Mouse (Mus musculus): ENCODE data around the gene Smg7. TPM values are rescaled to one million over a fixed set of nuclear protein-coding genes. Genes with fewer than 3 reads are reported as not detected.

The Smg7 gene
- total and polyA plus RNA-seq, 2 experiments = 13.8 to 21.8 TPM

DNA sequence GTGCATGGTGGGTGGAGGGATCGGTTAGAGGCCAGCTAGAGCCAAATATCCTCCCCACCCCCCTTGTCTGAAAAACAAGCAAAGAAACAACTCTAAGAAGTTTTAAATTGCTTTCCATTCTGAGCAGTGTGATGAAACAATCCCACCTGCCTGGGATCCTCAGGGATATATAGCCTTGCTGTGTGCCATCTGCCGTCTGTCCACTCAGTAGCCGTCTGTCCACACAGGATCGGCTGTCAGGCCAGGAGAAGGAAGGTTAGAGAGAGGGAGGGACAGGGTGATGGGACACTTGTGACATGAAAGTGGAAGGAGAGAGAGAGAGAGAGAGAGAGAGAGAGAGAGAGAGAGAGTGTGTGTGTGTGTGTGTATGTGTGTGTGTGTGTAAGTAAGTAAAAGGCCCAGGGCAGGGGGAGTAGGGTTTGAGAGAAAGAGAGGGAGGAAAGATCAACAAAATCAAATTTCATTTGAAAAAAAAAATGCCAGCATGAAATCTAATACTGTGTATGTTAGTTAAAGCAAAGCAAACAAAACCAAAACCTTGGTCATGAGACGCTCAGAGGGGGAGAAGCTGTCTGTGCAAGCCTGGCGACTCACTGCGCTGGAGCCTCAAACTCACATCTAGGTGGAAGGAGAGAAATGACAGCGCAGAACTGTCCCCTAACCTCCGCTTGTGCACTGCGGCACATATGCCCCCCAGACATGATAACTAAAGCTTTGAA lies 73.7 kb downstream of the Smg7 start:
- no peak overlapping the region for H3K4me3 ChIP-seq (ENCODE audit: insufficient read depth, low read depth, low read length)
- no peak for DNase-seq (ENCODE audit: extremely low read depth, low read depth, low spot score)
- no peaks in the 10 kb centered on the region for H3K79me2 ChIP-seq (ENCODE audit: control insufficient read depth, insufficient read depth, low read length)
- no peaks in the 10 kb centered on the region for H3K27me3 ChIP-seq (ENCODE audit: control insufficient read depth, insufficient read depth, low read length)
- TF ChIP-seq POLR2A (IDR thresholded peaks at IDR 0.05; ENCODE audit: extremely low read depth, insufficient read depth, low read length) = no peak
- TF ChIP-seq CTCF (IDR thresholded peaks at IDR 0.05; ENCODE audit: low read depth, low read length) = no peak
- H3K36me3 ChIP-seq (ENCODE audit: control insufficient read depth, insufficient read depth, low read length) = no peaks in the 10 kb centered on the region
- no peak overlapping the region for H3K9ac ChIP-seq (ENCODE audit: low read depth, low read length)
- no peaks in the 10 kb centered on the region for H3K4me1 ChIP-seq (ENCODE audit: control insufficient read depth, insufficient read depth, low read length)
- 71% methylated on average over 10 of the region's 10 CpGs for WGBS
- H3K27ac ChIP-seq (replicated peaks; ENCODE audit: insufficient read depth, low read depth, low read length) = no peak overlapping the region

- Histone ChIP-seq H3K36me3 (ENCODE audit: control insufficient read depth, insufficient read depth, low read length) (no peaks in the 10 kb centered on the region), H3K4me3 (ENCODE audit: insufficient read depth, low read depth, low read length) (no peak overlapping the region), H3K4me1 (ENCODE audit: control insufficient read depth, insufficient read depth, low read length) (no peaks in the 10 kb centered on the region), H3K79me2 (ENCODE audit: control insufficient read depth, insufficient read depth, low read length) (no peaks in the 10 kb centered on the region), H3K9ac (ENCODE audit: low read depth, low read length) (no peak overlapping the region), H3K27me3 (ENCODE audit: control insufficient read depth, insufficient read depth, low read length) (no peaks in the 10 kb centered on the region), H3K27ac (replicated peaks; ENCODE audit: insufficient read depth, low read depth, low read length) (no peak overlapping the region)
- TF ChIP-seq POLR2A (IDR thresholded peaks at IDR 0.05; ENCODE audit: extremely low read depth, insufficient read depth, low read length) (no peak), CTCF (IDR thresholded peaks at IDR 0.05; ENCODE audit: low read depth, low read length) (no peak)
- WGBS = 82% methylated on average over 5 of the region's 5 CpGs
- DNase-seq (ENCODE audit: extremely low read depth, low read depth, low spot score) = no peak
Observed at GRCm38 (mm10) chr1:152828168-152828567, 74.3 kb downstream of the Smg7 start.

- Histone ChIP-seq H3K4me1 (ENCODE audit: control insufficient read depth, insufficient read depth, low read length) (no peaks in the 10 kb centered on the region), H3K79me2 (ENCODE audit: control insufficient read depth, insufficient read depth, low read length) (no peaks in the 10 kb centered on the region), H3K36me3 (ENCODE audit: control insufficient read depth, insufficient read depth, low read length) (no peaks in the 10 kb centered on the region), H3K4me3 (ENCODE audit: insufficient read depth, low read depth, low read length) (no peak overlapping the region), H3K27ac (replicated peaks; ENCODE audit: insufficient read depth, low read depth, low read length) (no peak overlapping the region), H3K27me3 (ENCODE audit: control insufficient read depth, insufficient read depth, low read length) (no peaks in the 10 kb centered on the region), H3K9ac (ENCODE audit: low read depth, low read length) (no peak overlapping the region)
- no peak for DNase-seq (ENCODE audit: extremely low read depth, low read depth, low spot score)
- WGBS = 78% methylated on average over 5 of the region's 5 CpGs
- TF ChIP-seq POLR2A (IDR thresholded peaks at IDR 0.05; ENCODE audit: extremely low read depth, insufficient read depth, low read length) = no peak
- no peak for TF ChIP-seq CTCF (IDR thresholded peaks at IDR 0.05; ENCODE audit: low read depth, low read length)
Observed at GRCm38 (mm10) chr1:152826446-152826845, 76.0 kb downstream of the Smg7 start.

DNA sequence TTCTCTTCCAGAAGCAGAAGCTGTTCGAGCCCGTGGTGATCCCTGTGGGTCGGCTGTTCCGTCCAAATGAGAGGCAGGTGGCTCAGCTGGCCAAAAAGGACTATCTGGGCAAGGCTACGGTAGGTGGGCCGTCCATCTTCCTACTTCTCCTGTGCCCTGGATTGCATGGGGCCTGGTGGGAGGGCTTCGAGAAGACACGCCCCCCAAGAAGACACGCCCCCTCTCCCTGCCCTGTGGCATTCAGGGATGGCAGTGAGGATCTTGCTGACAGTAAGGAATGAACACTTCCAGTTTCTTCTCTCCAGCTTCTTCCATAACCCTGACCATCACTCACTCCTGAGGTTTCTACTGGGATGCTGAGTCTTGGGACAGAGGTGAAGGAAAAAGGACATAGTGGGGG lies 78.2 kb downstream of the Smg7 start:
- Histone ChIP-seq H3K27ac (replicated peaks; ENCODE audit: insufficient read depth, low read depth, low read length) (no peak overlapping the region), H3K79me2 (ENCODE audit: control insufficient read depth, insufficient read depth, low read length) (no peaks in the 10 kb centered on the region), H3K4me3 (ENCODE audit: insufficient read depth, low read depth, low read length) (no peak overlapping the region), H3K27me3 (ENCODE audit: control insufficient read depth, insufficient read depth, low read length) (no peaks in the 10 kb centered on the region), H3K36me3 (ENCODE audit: control insufficient read depth, insufficient read depth, low read length) (no peaks in the 10 kb centered on the region), H3K9ac (ENCODE audit: low read depth, low read length) (no peak overlapping the region), H3K4me1 (ENCODE audit: control insufficient read depth, insufficient read depth, low read length) (no peaks in the 10 kb centered on the region)
- no peak for TF ChIP-seq POLR2A (IDR thresholded peaks at IDR 0.05; ENCODE audit: extremely low read depth, insufficient read depth, low read length)
- TF ChIP-seq CTCF (IDR thresholded peaks at IDR 0.05; ENCODE audit: low read depth, low read length) = no peak
- no peak for DNase-seq (ENCODE audit: extremely low read depth, low read depth, low spot score)
- 73% methylated on average over 9 of the region's 9 CpGs for WGBS

GRCm38 (mm10) chr1:152821746-152822145 lies 80.7 kb downstream of the Smg7 start:
- Histone ChIP-seq H3K4me3 (ENCODE audit: insufficient read depth, low read depth, low read length) (no peak overlapping the region), H3K36me3 (ENCODE audit: control insufficient read depth, insufficient read depth, low read length) (no peaks in the 10 kb centered on the region), H3K4me1 (ENCODE audit: control insufficient read depth, insufficient read depth, low read length) (0 out of 2 replicates have a peak, but pooled peaks cover 1% of the 10 kb centered on the region), H3K9ac (ENCODE audit: low read depth, low read length) (no peak overlapping the region), H3K79me2 (ENCODE audit: control insufficient read depth, insufficient read depth, low read length) (no peaks in the 10 kb centered on the region), H3K27me3 (ENCODE audit: control insufficient read depth, insufficient read depth, low read length) (no peaks in the 10 kb centered on the region), H3K27ac (replicated peaks; ENCODE audit: insufficient read depth, low read depth, low read length) (no peak overlapping the region)
- TF ChIP-seq POLR2A (IDR thresholded peaks at IDR 0.05; ENCODE audit: extremely low read depth, insufficient read depth, low read length) (no peak), CTCF (IDR thresholded peaks at IDR 0.05; ENCODE audit: low read depth, low read length) (no peak)
- WGBS = 89% methylated on average over 4 of the region's 4 CpGs
- DNase-seq (ENCODE audit: extremely low read depth, low read depth, low spot score) = no peak
